Mouse (Mus musculus) gastrocnemius, adult 8-10 months (tissue): ENCODE results near the gene Cox7a1. TPM values are rescaled to one million over a fixed set of nuclear protein-coding genes. Genes with fewer than 3 reads are reported as not detected.

Source experiments
- DNase-seq, 2 experiments: peaks; one replicate each; pipeline ENCODE4 v3.0.0; 2022; ENCODE audit warnings: low spot score in 2 of 2
- total RNA-seq, 4 experiments: library from RNA; stranded (reverse); gene quantifications; 2 replicates each; pipeline ENCODE4 v1.2.4; 2022

The Cox7a1 gene
- total RNA-seq, 4 experiments from 2014 or later: 730 to 997 (median 888) TPM

- no peak for DNase-seq
These were observed 36.0 kb downstream of the Cox7a1 start for GRCm38 (mm10) chr7:30220008-30220356.

GRCm38 (mm10) chr7:30221433-30221832 lies 37.5 kb downstream of the Cox7a1 start:
- DNase-seq: no peak

DNA sequence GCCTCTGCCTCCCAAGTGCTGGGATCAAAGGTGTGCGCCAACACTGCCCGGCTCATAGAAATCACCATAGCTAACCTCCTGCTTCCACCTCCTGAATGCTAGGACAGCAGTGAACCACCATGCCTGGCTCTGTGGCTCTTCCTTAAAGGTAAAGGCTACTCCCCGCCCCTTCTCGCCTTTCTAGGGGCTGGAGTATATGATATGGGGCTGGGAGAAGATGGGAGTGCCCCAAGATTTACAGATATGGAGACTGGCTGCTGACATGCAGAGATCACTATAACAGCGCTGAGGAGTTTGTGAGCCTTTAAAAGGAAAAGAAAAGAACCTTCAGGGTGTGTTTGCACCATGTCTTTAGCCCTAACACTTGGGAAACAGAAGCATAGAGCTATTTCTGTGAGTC lies 38.3 kb downstream of the Cox7a1 start:
- DNase-seq: no peak

GRCm38 (mm10) chr7:30224206-30224605 lies 40.3 kb downstream of the Cox7a1 start:
- no peak for DNase-seq

GRCm38 (mm10) chr7:30231328-30231668 lies 47.4 kb downstream of the Cox7a1 start:
- no peak for DNase-seq

DNA sequence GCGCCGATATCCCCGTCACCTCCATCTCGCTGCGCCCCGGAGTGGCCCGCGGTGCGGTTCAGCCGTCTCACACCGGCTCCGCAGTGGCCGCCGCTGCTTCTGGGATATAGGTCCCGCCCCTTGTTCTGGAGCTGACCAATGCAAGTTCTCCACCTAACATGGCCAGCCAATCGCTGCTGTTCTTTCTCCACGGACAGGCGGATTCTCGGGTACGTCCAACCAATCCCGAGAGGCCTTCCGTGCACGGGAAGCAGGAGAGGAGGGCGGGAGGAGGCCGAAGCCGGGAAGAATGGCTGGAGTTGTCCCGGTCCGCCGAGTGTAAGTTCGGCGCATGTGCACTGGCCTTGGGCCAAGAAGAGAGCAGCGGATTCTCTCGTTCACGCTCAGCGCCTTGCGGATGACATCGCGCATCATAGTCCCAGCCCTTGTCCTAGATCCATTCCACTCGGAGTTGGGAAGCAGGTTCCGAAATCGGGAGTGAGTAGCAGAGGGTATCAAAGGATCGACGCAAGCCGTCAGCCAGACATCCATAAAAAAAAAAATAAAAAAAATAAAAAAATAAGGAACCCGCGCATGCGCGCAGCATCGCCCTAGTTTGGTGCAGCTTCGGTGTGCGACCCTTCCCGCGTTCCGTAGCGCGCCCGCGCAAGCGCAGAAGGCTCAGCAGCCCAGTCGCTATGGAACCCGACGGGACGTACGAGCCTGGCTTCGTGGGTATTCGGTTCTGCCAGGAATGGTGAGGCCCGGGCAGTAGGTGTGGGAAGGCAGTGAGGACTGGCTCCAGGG lies 47.9 kb downstream of the Cox7a1 start, which contains the start of the genes Polr2i and Tbcb:
Polr2i (plus strand) TSS at position 280 of the 786 bp plus-strand sequence.
Tbcb (minus strand) TSS at position 604 of the 786 bp plus-strand sequence.
- peak; percentile 94 to 98 for DNase-seq

DNA sequence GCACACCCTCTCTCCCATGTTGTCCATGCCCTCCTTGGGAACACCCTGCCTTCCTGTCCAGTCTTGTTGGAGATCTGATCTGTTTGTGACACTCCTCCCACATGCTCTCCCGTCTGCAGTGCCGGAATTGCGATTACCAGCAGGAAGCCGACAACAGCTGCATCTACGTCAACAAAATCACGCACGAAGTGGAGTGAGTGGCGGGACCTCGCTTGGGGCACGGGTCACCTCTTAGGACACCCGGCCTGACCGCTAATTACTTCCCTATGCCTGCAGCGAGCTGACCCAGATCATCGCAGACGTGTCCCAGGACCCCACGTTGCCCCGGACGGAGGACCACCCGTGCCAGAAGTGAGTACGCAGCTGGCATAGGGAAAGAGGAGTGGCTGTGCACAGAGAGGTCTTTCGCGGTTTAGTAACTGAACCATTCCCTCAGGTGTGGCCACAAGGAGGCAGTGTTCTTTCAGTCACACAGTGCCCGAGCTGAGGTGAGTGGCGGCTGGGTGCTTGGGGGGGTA lies 48.7 kb downstream of the Cox7a1 start:
- DNase-seq: no peak

DNA sequence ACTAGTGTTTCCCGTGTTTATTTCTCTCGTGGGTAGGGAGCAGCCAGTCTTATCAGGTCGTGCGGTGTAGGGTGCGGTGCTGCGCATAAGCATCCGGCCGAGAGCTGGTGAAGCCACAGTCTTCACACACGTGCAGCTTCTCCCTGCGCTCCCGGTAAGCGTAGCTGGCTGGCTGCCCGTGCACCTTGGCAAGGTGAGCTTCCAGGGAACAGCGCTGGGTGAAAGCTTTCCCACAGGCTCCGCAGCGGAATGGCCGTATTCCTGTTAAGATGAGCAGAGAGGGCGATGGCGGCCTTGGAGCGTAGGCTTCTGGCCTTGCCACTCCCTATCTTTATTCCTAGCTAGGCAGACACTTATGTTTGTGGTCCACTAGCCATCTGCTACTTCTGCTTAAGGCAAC lies 49.4 kb downstream of the Cox7a1 start:
- DNase-seq: peak in 1 of 2 experiments; percentile 23

DNA sequence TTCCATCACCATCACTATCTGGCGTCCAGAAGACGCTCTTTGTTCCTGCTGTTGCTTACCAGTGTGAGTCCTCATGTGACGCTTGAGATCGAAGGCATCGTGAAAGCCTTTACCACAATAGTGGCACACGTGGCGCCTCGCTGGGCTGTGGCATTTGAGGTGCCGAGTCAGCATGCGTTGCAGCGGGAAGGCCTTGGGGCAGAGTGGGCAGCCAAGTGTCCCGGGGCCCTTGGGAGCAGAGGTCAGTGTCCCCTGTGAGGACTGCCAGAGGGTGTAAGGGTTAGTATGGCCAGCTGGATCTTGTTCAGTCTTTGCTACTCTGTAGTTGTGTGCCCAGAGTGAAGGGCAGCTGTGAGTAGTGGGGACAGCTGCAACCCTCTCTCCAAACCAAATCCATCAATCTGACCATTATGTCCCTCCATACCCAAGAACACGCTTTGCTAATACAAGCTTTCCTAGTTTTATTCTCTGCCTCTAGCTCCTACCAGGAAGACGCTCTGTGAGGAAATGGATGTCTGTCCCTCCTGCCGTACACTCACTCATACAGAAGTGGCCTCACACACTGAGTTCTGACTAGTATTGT lies 50.4 kb downstream of the Cox7a1 start:
- no peak for DNase-seq

DNA sequence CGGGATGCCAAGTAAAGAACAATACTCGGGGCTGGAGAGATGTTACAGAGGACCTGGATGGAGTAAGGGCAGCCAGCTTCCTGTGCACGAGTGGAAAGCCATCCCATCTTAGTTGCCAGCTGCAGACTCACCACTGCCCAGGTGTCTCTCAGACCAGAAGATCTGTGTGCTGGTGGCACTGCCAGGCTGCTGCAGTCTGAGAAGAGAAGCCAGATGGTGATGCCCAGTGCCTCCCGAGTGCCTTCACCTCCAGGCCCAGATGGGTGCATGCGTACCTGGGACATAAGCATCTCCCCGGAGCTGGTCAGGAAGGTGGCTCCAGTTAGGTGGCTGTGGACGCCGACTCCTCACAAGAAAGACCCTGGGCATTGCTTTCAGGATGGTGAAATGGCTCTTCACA lies 51.1 kb downstream of the Cox7a1 start:
- no peak for DNase-seq

GRCm38 (mm10) chr7:30235625-30236024 lies 51.7 kb downstream of the Cox7a1 start, which contains the start of gene Ovol3:
Gene Ovol3 (minus strand): TSS chr7:30235725.
- DNase-seq: no peak

Other genes starting within 250 kb of the Cox7a1 start
- 1 to 10 TPM; 4.9 to 7.3 (median 6.3) TPM for gene Zfp74, start 230.1 kb upstream of the Cox7a1 start, total RNA-seq
- 10 to 100 TPM; 10.9 to 22.2 (median 12.3) TPM for gene Zfp568, start 200.2 kb upstream of the Cox7a1 start, total RNA-seq
- gene Zfp14, start 132.8 kb upstream of the Cox7a1 start, total RNA-seq: 1 to 10 TPM; 1.2 to 2.1 (median 1.6) TPM
- gene Zfp82, start 111.2 kb upstream of the Cox7a1 start, total RNA-seq: 1 to 10 TPM in 3 of 4 experiments, under 1 TPM in 1; 0.19 to 2.2 (median 1.6) TPM
- 1 to 10 TPM in 1 of 4 experiments, not detected in 3; 1.9 TPM for gene Gm26920, start 93.7 kb upstream of the Cox7a1 start, total RNA-seq
- 1 to 10 TPM; 2.3 to 3.7 (median 3.0) TPM for gene Zfp566, start 93.6 kb upstream of the Cox7a1 start, total RNA-seq
- 10 to 100 TPM; 34.0 to 49.3 (median 42.0) TPM for gene Zfp260, start 89.4 kb upstream of the Cox7a1 start, total RNA-seq
- 1 to 10 TPM in 1 of 4 experiments, under 1 TPM in 3; 0.87 to 1.1 (median 0.95) TPM for gene Zfp382, start 62.2 kb upstream of the Cox7a1 start, total RNA-seq
- gene Zfp146, start 14.4 kb upstream of the Cox7a1 start, total RNA-seq: 10 to 100 TPM; 22.6 to 31.4 (median 26.4) TPM
- gene Capns1, start 14.7 kb downstream of the Cox7a1 start, total RNA-seq: 100 to 1,000 TPM; 164 to 196 (median 175) TPM
- gene Polr2i, start 47.8 kb downstream of the Cox7a1 start, total RNA-seq: 10 to 100 TPM; 55.8 to 67.4 (median 62.3) TPM
- gene Tbcb, start 48.1 kb downstream of the Cox7a1 start, total RNA-seq: 10 to 100 TPM; 26.8 to 38.6 (median 31.1) TPM
- gene Ovol3, start 51.6 kb downstream of the Cox7a1 start, total RNA-seq: not detected
- gene Thap8, start 96.0 kb downstream of the Cox7a1 start, total RNA-seq: not detected
- gene Wdr62, start 96.3 kb downstream of the Cox7a1 start, total RNA-seq: 1 to 10 TPM in 3 of 4 experiments, under 1 TPM in 1; 0.90 to 2.3 (median 1.4) TPM
- gene Clip3, start 107.6 kb downstream of the Cox7a1 start, total RNA-seq: 1 to 10 TPM; 1.1 to 7.3 (median 3.4) TPM
- gene Alkbh6, start 124.6 kb downstream of the Cox7a1 start, total RNA-seq: 10 to 100 TPM; 21.4 to 31.1 (median 26.4) TPM
- 1 to 10 TPM in 2 of 4 experiments, under 1 TPM in 1, not detected in 1; 0.73 to 1.7 (median 1.3) TPM for gene Syne4, start 130.7 kb downstream of the Cox7a1 start, total RNA-seq
- gene E130208F15Rik, start 137.6 kb downstream of the Cox7a1 start, total RNA-seq: under 1 TPM; 0.32 to 0.92 (median 0.53) TPM
- 1 to 10 TPM; 5.9 to 8.7 (median 7.5) TPM for gene Sdhaf1, start 139.8 kb downstream of the Cox7a1 start, total RNA-seq
- 1 to 10 TPM; 4.5 to 7.5 (median 5.6) TPM for gene Lrfn3, start 178.6 kb downstream of the Cox7a1 start, total RNA-seq
- 1 to 10 TPM in 2 of 4 experiments, under 1 TPM in 2; 0.82 to 5.5 (median 2.1) TPM for gene Tyrobp, start 229.6 kb downstream of the Cox7a1 start, total RNA-seq
- gene Hcst, start 235.7 kb downstream of the Cox7a1 start, total RNA-seq: not detected
- under 1 TPM in 1 of 4 experiments, not detected in 3; 0.40 TPM for gene Nfkbid, start 237.6 kb downstream of the Cox7a1 start, total RNA-seq